Mouse (Mus musculus): Measurements from ENCODE around the gene Plekhg5.

- TF ChIP-seq CTCF (IDR thresholded peaks at IDR 0.05) (no peak), EP300 (IDR thresholded peaks at IDR 0.05) (no peak)
Observed at GRCm38 (mm10) chr4:152151966-152152544, 79.8 kb downstream of the Plekhg5 start, which contains the start of gene Espn.
